ENCODE assay signal across 18 mouse cellular contexts in the genomic region with DNA sequence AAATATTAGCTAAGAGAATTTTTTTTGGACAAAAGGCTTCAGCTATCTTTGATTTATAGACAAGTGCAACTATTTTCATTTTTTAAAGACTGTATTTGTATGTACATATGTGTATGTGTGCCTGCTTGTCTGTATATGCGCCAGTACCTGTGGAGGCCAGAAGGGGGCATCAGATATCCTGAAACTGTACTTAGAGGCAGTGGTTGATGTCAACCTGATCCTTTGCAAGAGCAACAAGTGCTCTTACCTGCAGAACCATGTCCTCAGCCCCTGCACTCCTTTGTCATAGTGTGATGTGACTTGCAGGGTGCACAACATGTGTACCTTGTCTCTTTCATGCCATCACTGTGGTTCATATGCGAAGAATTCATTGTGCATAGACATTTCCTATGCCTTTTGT.
DNase-seq lines count a peak whose midpoint lies in the region; ATAC-seq and TF ChIP-seq lines count a peak whose summit lies in the region.
"Had no signal": no experiment of that assay in that cellular context is flagged by ENCODE, and none has a peak within 500 bp of the region (broad histone marks: within the 10 kb centered on the region; RNA-seq: fewer than 3 reads in every experiment).

No protein-coding gene starts in this region.

- peak; percentile 31 for TF ChIP-seq RAD21 in CH12.LX (IDR thresholded peaks at IDR 0.05; ENCODE audit: low read depth, low read length)

- no peaks in the 10 kb centered on the region for H3K36me3 ChIP-seq in hindbrain, postnatal 0 days (ENCODE audit: insufficient read depth, low read length)
- H3K36me3 ChIP-seq in hindbrain, embryonic 10.5 days: no peaks in the 10 kb centered on the region
- H3K36me3 ChIP-seq in liver, embryonic 14.5 days (replicated peaks; ENCODE audit: control insufficient read depth, insufficient read depth, low read depth): no peaks in the 10 kb centered on the region
- no peaks in the 10 kb centered on the region for H3K36me3 ChIP-seq in liver, embryonic 11.5 days (ENCODE audit: control insufficient read depth, insufficient read depth, low read length)
- no peaks in the 10 kb centered on the region for H3K36me3 ChIP-seq in CH12.LX (replicated peaks in 1 of 2; ENCODE audit: control insufficient read depth in 1 of 2, insufficient read depth in 1 of 2, low read length in 1 of 2)
- H3K36me3 ChIP-seq: embryonic facial prominence, embryonic 10.5 days; forebrain, embryonic 15.5 days; limb, embryonic 10.5 days; neural tube, embryonic 15.5 days had no signal

- TF ChIP-seq EP300 in liver, embryonic 14.5 days (IDR thresholded peaks at IDR 0.05; ENCODE audit: low read depth): no peak
- TF ChIP-seq EP300 in CH12.LX (IDR thresholded peaks at IDR 0.05; ENCODE audit: low read length): no peak

- no peaks in the 10 kb centered on the region for H3K9me3 ChIP-seq in hindbrain, postnatal 0 days (ENCODE audit: low read length)
- no peaks in the 10 kb centered on the region for H3K9me3 ChIP-seq in hindbrain, embryonic 10.5 days
- H3K9me3 ChIP-seq in liver, embryonic 14.5 days (ENCODE audit: control insufficient read depth, low read length): no peaks in the 10 kb centered on the region
- H3K9me3 ChIP-seq in liver, embryonic 11.5 days (ENCODE audit: control insufficient read depth, low read length): no peaks in the 10 kb centered on the region
- H3K9me3 ChIP-seq in CH12.LX (replicated peaks; ENCODE audit: low read length): no peaks in the 10 kb centered on the region
- H3K9me3 ChIP-seq: embryonic facial prominence, embryonic 10.5 days; forebrain, embryonic 15.5 days; limb, embryonic 10.5 days; neural tube, embryonic 15.5 days had no signal

- TF ChIP-seq POLR2A in CH12.LX (IDR thresholded peaks at IDR 0.05; ENCODE audit: low read depth, low read length): no peak

- no peaks in the 10 kb centered on the region for H3K79me2 ChIP-seq in CH12.LX (replicated peaks; ENCODE audit: control insufficient read depth, extremely low read depth, insufficient read depth, poor library complexity, severe bottlenecking)

- dilution Hi-C loops in CH12.LX (cut with MboI; ENCODE audit: extremely low pct_ligation_motif_present, extremely low pct_unique_long_range_greater_than_20kb, low sequenced_read_pairs): no loop called here

- peak; percentile 28; the same call in 1 of the 2 replicates for TF ChIP-seq CTCF in hindbrain, postnatal 0 days (IDR thresholded peaks at IDR 0.05; ENCODE audit: low read depth)
- TF ChIP-seq CTCF in liver, embryonic 14.5 days (IDR thresholded peaks at IDR 0.05; ENCODE audit: low read depth): peak; percentile 40
- TF ChIP-seq CTCF in CH12.LX (conservative IDR thresholded peaks at IDR 0.05 in 1 of 2, IDR thresholded peaks at IDR 0.05 in 1 of 2; ENCODE audit: low read depth in 2 of 2, low read length in 2 of 2): peak in 1 of 2 experiments; percentile 51; a peak in 3 of 4 replicates

- in situ Hi-C loops in CH12.LX (cut with MboI; ENCODE audit: low pct_ligation_motif_present, low pct_unique_long_range_greater_than_20kb, low sequenced_read_pairs): no loop called here

- H3K4me3 ChIP-seq in hindbrain, postnatal 0 days (ENCODE audit: low read length): no peak overlapping the region
- no peak overlapping the region for H3K4me3 ChIP-seq in hindbrain, embryonic 10.5 days
- H3K4me3 ChIP-seq in liver, embryonic 14.5 days (ENCODE audit: insufficient read depth in 1 of 2, low read depth in 2 of 2, low read length in 2 of 2): no peak overlapping the region
- no peak overlapping the region for H3K4me3 ChIP-seq in liver, embryonic 11.5 days (ENCODE audit: low read depth, low read length)
- no peak overlapping the region for H3K4me3 ChIP-seq in CH12.LX (replicated peaks in 1 of 3; ENCODE audit: low read depth in 2 of 3, low read length in 2 of 3, poor library complexity in 1 of 3)
- H3K4me3 ChIP-seq: embryonic facial prominence, embryonic 10.5 days; erythroblast, embryonic 14.5 days; forebrain, embryonic 15.5 days; limb, embryonic 10.5 days; megakaryocyte, embryonic 14.5 days; neural tube, embryonic 15.5 days had no signal

- no peak for DNase-seq in hindbrain, postnatal 0 days (ENCODE audit: low spot score)
- DNase-seq in hindbrain, embryonic 10.5 days (ENCODE audit: low spot score): no peak
- no peak for DNase-seq in liver, embryonic 14.5 days (ENCODE audit: low read depth in 3 of 3, low spot score in 3 of 3)
- no peak for DNase-seq in liver, embryonic 11.5 days (ENCODE audit: low spot score)
- DNase-seq in CH12.LX (ENCODE audit: extremely low read depth): peak; percentile 27
- DNase-seq in cerebellum, postnatal 4 days (ENCODE audit: low spot score in 2 of 2): no peak
- DNase-seq: adrenal gland, postnatal 10 days; heart, postnatal 36 days; layer of hippocampus, postnatal 36 days; lung, adult 18-20 months had no signal

- no peaks in the 10 kb centered on the region for H3K4me1 ChIP-seq in hindbrain, postnatal 0 days (ENCODE audit: insufficient read depth, low read length)
- H3K4me1 ChIP-seq in hindbrain, embryonic 10.5 days (replicated peaks): no peaks in the 10 kb centered on the region
- no peaks in the 10 kb centered on the region for H3K4me1 ChIP-seq in liver, embryonic 14.5 days (replicated peaks; ENCODE audit: control insufficient read depth in 2 of 2, insufficient read depth in 2 of 2, low read length in 1 of 2)
- H3K4me1 ChIP-seq in liver, embryonic 11.5 days (replicated peaks; ENCODE audit: control insufficient read depth, insufficient read depth, low read length): no peaks in the 10 kb centered on the region
- H3K4me1 ChIP-seq in CH12.LX (ENCODE audit: control insufficient read depth in 1 of 2, insufficient read depth in 2 of 2): no peaks in the 10 kb centered on the region
- H3K4me1 ChIP-seq: embryonic facial prominence, embryonic 10.5 days; forebrain, embryonic 15.5 days; limb, embryonic 10.5 days; megakaryocyte, embryonic 14.5 days; neural tube, embryonic 15.5 days had no signal

- ATAC-seq in hindbrain, postnatal 0 days: no peak
- no peak for ATAC-seq in liver, embryonic 14.5 days (ENCODE audit: insufficient read depth)
- no peak for ATAC-seq in liver, embryonic 11.5 days (replicated peaks; ENCODE audit: low FRiP score)
- ATAC-seq in megakaryocyte, adult 5-6 weeks (ENCODE audit: poor library complexity, severe bottlenecking): peak; percentile 57; the same call in 1 of the 2 replicates
- ATAC-seq: forebrain, embryonic 15.5 days had no signal

- 95% methylated on average over 2 of the region's 2 CpGs for WGBS in hindbrain, postnatal 0 days
- WGBS in hindbrain, embryonic 10.5 days: 95% methylated on average over 2 of the region's 2 CpGs
- whole genome bisulfite sequencing in liver, embryonic 14.5 days (ENCODE audit: insufficient replicate concordance): 72% methylated on average over 2 of the region's 2 CpGs
- 85% methylated on average over 2 of the region's 2 CpGs for WGBS in liver, embryonic 11.5 days

- H3K9ac ChIP-seq in hindbrain, postnatal 0 days (replicated peaks; ENCODE audit: low read length): no peak overlapping the region
- H3K9ac ChIP-seq in liver, embryonic 14.5 days (replicated peaks): no peak overlapping the region
- no peak overlapping the region for H3K9ac ChIP-seq in liver, embryonic 11.5 days (ENCODE audit: low read depth, low read length)
- H3K9ac ChIP-seq in CH12.LX (ENCODE audit: insufficient read depth, low read depth): no peak overlapping the region
- H3K9ac ChIP-seq: forebrain, embryonic 15.5 days; neural tube, embryonic 15.5 days had no signal

- H3K4me2 ChIP-seq in hindbrain, postnatal 0 days (ENCODE audit: low read depth, low read length): no peak overlapping the region
- no peak overlapping the region for H3K4me2 ChIP-seq in liver, embryonic 14.5 days (ENCODE audit: low read depth)
- no peak overlapping the region for H3K4me2 ChIP-seq in liver, embryonic 11.5 days
- no peak overlapping the region for H3K4me2 ChIP-seq in CH12.LX (ENCODE audit: insufficient read depth, low read depth, poor library complexity, severe bottlenecking)
- H3K4me2 ChIP-seq: forebrain, embryonic 15.5 days; heart, embryonic 11.5 days; neural tube, embryonic 15.5 days had no signal

- H3K27me3 ChIP-seq in hindbrain, postnatal 0 days (ENCODE audit: insufficient read depth, low read length): no peaks in the 10 kb centered on the region
- no peaks in the 10 kb centered on the region for H3K27me3 ChIP-seq in hindbrain, embryonic 10.5 days (ENCODE audit: insufficient read depth, poor library complexity, severe bottlenecking)
- H3K27me3 ChIP-seq in liver, embryonic 14.5 days (ENCODE audit: control insufficient read depth, insufficient read depth, low read length): no peaks in the 10 kb centered on the region
- H3K27me3 ChIP-seq in liver, embryonic 11.5 days (replicated peaks; ENCODE audit: control insufficient read depth, insufficient read depth, low read length): no peaks in the 10 kb centered on the region
- H3K27me3 ChIP-seq in CH12.LX (replicated peaks): no peaks in the 10 kb centered on the region
- H3K27me3 ChIP-seq: forebrain, embryonic 15.5 days; megakaryocyte, embryonic 14.5 days; neural tube, embryonic 15.5 days had no signal

- H3K27ac ChIP-seq in hindbrain, postnatal 0 days: no peak overlapping the region
- H3K27ac ChIP-seq in hindbrain, embryonic 10.5 days: no peak overlapping the region
- H3K27ac ChIP-seq in liver, embryonic 14.5 days: no peak overlapping the region
- H3K27ac ChIP-seq in liver, embryonic 11.5 days (ENCODE audit: low read depth, low read length): no peak overlapping the region
- H3K27ac ChIP-seq in CH12.LX (ENCODE audit: insufficient read depth, low read depth): no peak overlapping the region
- H3K27ac ChIP-seq: embryonic facial prominence, embryonic 10.5 days; forebrain, embryonic 15.5 days; limb, embryonic 10.5 days; neural tube, embryonic 15.5 days had no signal

TF ChIP-seq in CH12.LX, 34 proteins besides CTCF, POLR2A, EP300 and RAD21:
- no peak for TF ChIP-seq ZKSCAN1 (IDR thresholded peaks at IDR 0.05; ENCODE audit: borderline replicate concordance, low read depth, low read length)
- no peak for TF ChIP-seq IRF4 (IDR thresholded peaks at IDR 0.05; ENCODE audit: low read depth, low read length)
- no peak for TF ChIP-seq ZC3H11A (IDR thresholded peaks at IDR 0.05; ENCODE audit: low read depth, low read length)
- no peak for TF ChIP-seq BHLHE40 (IDR thresholded peaks at IDR 0.05; ENCODE audit: low read depth, low read length)
- peak; percentile 30 for TF ChIP-seq SMC3 (IDR thresholded peaks at IDR 0.05; ENCODE audit: low read depth, low read length)
